Mouse (Mus musculus) cerebellum, postnatal 10 days (tissue): ENCODE measurements around the gene Cilp2.

Experiments used
- DNase-seq, 2 experiments: peaks; one replicate each; pipeline ENCODE4 v3.0.0; 2021; ENCODE audit warnings: mixed read lengths in 2 of 2

Gene Cilp2

GRCm38 (mm10) chr8:69887289-69888243 is at the start of gene Cilp2:
Cilp2 (minus strand) TSS chr8:69887687.
- peak; percentile 38 to 46 for DNase-seq

- DNase-seq: peak; percentile 19 to 29
Observed at GRCm38 (mm10) chr8:69936050-69936794, 48.7 kb upstream of the Cilp2 start.

DNA sequence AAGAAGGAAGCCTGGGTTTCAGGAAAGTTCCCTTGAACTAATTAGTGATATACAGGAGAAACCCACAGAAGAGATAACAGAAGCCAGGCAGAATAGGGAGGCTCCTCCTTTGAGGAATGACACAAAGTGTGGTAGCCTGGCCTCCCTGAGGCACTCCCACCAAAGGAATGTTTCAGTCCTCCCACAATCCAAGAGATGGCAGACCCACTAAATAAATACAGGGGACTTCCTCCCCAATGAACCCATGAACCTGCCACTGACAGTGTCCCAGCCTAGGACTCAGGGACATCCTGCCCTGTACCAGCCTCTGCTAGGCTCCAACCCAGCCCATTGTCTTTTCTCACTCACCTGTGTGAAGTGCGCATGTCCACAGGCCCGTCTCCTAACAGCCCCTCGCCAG is 47.9 kb upstream of the Cilp2 start:
- no peak for DNase-seq

DNA sequence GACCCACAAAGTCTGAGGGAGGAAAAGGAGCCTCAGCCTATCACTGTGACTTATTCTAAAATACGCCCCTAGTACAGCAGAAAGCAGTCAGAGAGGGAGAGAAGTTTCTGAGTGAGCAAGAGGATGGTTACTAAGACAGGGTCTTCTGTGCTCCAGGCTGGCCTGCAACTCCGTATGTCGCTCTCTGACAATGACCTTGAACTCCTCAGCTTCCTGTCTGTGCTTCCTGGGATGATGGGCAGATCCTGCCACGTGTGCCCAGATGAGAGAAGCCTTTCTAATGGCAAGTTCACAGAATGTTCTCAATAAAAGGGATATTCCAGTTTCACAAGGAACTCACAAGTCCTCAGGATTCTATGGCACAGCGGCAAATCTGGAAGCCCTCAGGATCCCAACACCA is 47.1 kb upstream of the Cilp2 start:
- DNase-seq: no peak

- DNase-seq: no peak
Observed at GRCm38 (mm10) chr8:69933811-69934210, 46.3 kb upstream of the Cilp2 start.

DNA sequence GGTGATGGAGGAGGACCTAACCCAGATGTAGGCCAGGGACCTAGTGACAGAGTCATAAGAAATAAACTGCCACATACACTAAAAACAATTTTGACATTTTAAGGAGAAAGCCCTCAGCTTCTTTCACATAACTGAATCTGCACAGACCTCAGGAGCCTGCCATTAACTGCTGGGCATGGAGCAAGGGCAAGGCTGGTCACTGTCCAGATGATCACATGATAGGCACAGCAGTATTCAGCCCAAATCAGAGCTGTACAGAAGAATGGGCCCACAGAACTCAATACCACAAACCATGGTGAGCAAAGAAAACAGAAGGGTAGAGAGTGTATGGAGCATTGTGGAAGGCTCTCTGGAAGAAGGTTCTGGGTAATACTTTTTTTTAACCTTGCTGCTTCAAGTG is 39.4 kb upstream of the Cilp2 start:
- no peak for DNase-seq

DNA sequence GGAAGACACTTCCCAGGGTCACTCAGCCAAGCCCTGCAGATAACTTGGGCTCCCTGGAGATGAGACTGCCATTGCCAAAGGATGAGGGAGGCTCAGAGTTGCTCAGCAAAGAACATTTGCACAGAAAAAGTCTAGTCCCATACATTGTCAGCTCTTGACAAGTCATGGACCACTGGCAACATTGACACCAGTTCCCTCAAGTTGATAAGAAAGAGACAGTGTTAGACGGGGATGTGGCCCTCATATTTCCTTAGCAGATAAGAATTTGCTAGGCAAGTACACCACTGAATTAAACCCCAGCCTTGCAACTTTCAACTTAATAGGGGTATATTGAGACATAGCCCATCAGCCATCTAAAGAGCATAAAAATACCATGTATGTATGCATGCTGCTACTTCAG is 36.5 kb upstream of the Cilp2 start:
- DNase-seq: no peak

DNA sequence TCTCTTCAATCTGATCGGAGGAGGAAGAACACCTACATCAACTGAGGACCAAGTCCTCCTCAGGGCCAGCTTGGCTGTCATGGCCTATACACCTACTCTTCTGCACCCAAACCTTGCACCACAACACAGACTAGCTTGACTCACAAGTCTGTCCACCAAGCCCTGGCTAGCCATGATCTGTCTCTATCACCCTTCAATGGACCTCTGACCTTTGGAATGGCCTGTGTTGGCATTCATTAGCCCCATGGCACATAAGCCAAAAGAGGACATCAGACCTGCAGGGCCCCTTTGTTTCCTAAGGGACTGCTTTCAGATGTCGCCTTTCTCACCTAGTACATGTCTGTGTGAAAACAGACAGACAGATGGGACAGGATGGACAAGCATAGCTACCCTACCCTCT is 33.7 kb upstream of the Cilp2 start:
- DNase-seq: no peak

GRCm38 (mm10) chr8:69919876-69920662 is 32.6 kb upstream of the Cilp2 start:
- peak; percentile 52 to 69 for DNase-seq

DNA sequence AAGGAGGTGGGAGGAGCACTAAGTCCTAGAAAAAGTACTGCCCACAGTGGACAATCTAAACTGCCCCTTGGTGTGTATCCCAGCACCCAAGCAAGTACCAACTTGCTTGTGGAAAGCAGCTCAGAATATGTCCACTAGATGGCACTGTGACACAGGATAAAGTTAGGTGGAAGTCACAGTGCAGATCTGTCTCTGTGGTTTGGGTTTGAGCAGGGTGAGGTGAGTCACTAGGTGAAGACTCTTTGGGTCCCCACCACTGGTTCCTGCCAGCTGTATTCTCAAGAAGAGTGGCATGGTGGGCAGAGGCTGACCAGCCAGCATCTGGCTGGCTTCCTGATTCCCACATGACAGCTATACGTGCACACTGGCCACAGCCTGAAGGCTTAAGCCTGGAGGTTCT is 31.5 kb upstream of the Cilp2 start:
- peak; percentile 88 to 94 for DNase-seq

- peak in 1 of 2 experiments; percentile 1 for DNase-seq
Observed at GRCm38 (mm10) chr8:69918506-69918905, 31.0 kb upstream of the Cilp2 start.

GRCm38 (mm10) chr8:69915748-69916147 is 28.3 kb upstream of the Cilp2 start:
- peak in 1 of 2 experiments; percentile 53 for DNase-seq

DNA sequence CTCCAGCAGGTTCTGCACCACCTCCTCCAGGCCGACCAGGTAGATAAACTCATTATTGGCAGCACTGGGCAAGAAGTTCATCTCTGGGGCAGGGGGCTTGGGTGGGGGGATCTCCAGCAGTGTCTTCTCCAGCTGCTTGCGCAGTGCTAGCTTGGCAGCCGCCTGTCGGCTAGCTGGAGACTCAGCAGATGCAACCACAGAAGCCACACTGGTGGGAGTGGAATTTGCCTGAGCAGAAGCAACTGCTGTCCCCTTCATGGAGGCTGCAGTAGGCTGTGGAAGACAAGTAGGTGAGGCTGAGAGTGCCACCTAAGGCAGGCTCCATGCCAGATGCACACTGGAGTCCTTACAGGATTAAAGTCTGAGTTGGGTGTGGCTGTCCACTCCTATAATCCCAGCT is 27.0 kb upstream of the Cilp2 start:
- no peak for DNase-seq

- no peak for DNase-seq
Observed at GRCm38 (mm10) chr8:69912478-69913074, 25.1 kb upstream of the Cilp2 start.

DNA sequence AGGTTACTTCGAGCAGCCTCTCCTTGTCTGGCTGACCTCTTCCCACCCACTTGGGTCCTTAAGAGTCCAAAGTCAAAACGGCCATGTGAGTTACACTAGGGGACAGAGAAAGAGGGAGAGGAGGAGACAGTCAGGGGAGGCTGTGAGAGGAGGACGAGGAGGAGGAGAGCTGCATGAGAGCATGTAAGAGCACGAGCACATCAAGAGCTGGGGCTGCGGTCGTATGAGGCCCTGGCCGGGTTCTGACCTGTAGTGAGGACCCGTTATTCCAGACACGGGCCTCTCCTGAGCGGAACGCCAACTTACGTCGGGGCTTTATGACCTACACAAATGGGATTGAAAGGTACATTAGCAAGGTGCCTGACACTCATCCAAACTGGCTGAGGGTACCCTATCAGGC is 24.4 kb upstream of the Cilp2 start:
- no peak for DNase-seq

- no peak for DNase-seq
Observed at GRCm38 (mm10) chr8:69907106-69907505, 19.6 kb upstream of the Cilp2 start.

GRCm38 (mm10) chr8:69906260-69906659 is 18.8 kb upstream of the Cilp2 start:
- DNase-seq: no peak

- DNase-seq: no peak
Observed at GRCm38 (mm10) chr8:69904096-69904495, 16.6 kb upstream of the Cilp2 start.

- peak; percentile 99 to 100 for DNase-seq
Observed at GRCm38 (mm10) chr8:69903063-69903542, 15.6 kb upstream of the Cilp2 start.

DNA sequence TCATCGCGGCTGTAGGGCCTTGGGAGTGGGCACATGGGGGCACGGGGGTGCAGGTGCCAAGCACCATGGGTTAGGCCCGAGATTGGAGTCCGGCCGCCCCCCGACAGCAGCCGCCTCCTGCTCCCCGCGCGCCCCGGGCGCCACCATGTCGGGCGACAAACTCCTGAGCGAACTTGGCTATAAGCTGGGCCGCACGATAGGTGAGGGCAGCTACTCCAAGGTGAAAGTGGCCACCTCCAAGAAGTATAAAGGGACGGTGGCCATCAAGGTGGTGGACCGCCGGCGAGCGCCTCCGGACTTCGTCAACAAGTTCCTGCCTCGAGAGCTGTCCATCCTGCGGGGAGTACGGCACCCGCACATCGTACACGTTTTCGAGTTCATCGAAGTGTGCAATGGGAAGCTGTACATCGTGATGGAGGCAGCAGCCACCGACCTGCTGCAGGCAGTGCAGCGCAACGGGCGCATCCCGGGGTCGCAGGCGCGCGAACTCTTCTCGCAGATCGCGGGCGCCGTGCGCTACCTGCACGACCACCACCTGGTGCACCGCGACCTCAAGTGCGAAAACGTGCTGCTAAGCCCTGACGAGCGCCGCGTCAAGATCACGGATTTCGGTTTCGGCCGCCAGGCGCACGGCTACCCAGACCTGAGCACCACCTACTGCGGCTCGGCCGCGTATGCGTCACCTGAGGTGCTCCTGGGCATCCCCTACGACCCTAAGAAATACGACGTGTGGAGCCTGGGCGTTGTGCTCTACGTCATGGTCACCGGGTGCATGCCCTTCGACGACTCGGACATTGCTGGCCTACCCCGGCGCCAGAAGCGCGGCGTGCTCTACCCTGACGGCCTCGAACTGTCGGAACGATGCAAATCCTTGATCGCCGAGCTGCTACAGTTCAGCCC is 14.9 kb upstream of the Cilp2 start, which contains the start of the genes Tssk6, Ndufa13 and Yjefn3:
Tssk6 (plus strand) TSS at position 22 of the 900 bp plus-strand sequence.
Ndufa13 (minus strand) TSS at position 396 of the 900 bp plus-strand sequence.
Yjefn3 (minus strand) TSS at position 550 of the 900 bp plus-strand sequence.
- peak; percentile 62 to 65 for DNase-seq
